Mouse (Mus musculus) testis, adult 2 months (tissue): ENCODE measurements around the gene Hint1. TPM values are rescaled to one million over a fixed set of nuclear protein-coding genes. Genes with fewer than 3 reads are reported as not detected.
"Not testable (repeated sequence)": the region's sequence is repeated elsewhere in the genome, so short reads cannot be mapped to it uniquely, and the experiment has no call there.

Source experiments
- H3K27ac ChIP-seq: fragments of 200-500 bp; 2 replicates; pipeline ENCODE4 v1.5.1; 2012; ENCODE audit warnings: low read depth, low read length; ENCODE audit not compliant: control insufficient read depth, insufficient read depth
- H3K27me3 ChIP-seq: fragments of 200-500 bp; 2 replicates; pipeline ENCODE4 v1.6.1; 2012; ENCODE audit warnings: mild to moderate bottlenecking, low read length, moderate library complexity; ENCODE audit not compliant: control insufficient read depth, insufficient read depth
- H3K36me3 ChIP-seq: fragments of 200-500 bp; 2 replicates; pipeline ENCODE4 v1.6.1; 2012; ENCODE audit warnings: mild to moderate bottlenecking, low read length; ENCODE audit not compliant: control insufficient read depth, insufficient read depth
- H3K4me1 ChIP-seq: fragments of 200-500 bp; 2 replicates; pipeline ENCODE4 v1.6.1; 2012; ENCODE audit warnings: low read length; ENCODE audit not compliant: control insufficient read depth, insufficient read depth
- H3K4me3 ChIP-seq: fragments of 200-500 bp; 2 replicates; pipeline ENCODE4 v1.5.1; 2012; ENCODE audit warnings: low read depth, mild to moderate bottlenecking, low read length, moderate library complexity, mixed read lengths; ENCODE audit not compliant: control insufficient read depth
- CTCF ChIP-seq: fragments of 200-500 bp; IDR thresholded peaks from 2 replicates; pipeline ENCODE4 v1.5.1; 2012; ENCODE audit warnings: low read depth, mild to moderate bottlenecking, inconsistent platforms, low read length, moderate library complexity; ENCODE audit not compliant: control insufficient read depth, insufficient read depth, insufficient replicate concordance
- POLR2A ChIP-seq: fragments of 200-500 bp; IDR thresholded peaks from 2 replicates; pipeline ENCODE4 v1.6.1; 2012; ENCODE audit warnings: low read depth, mild to moderate bottlenecking, inconsistent platforms, low read length, moderate library complexity; ENCODE audit not compliant: control insufficient read depth
- polyA plus RNA-seq: library from polyadenylated mRNA; depleted of rRNA; stranded (reverse); fragments of >200 nt; gene quantifications from 2 replicates; pipeline ENCODE4 v1.2.3, GENCODE M21; 2012

Hint1 gene
- polyA plus RNA-seq, 1 experiment, result 372 TPM

DNA sequence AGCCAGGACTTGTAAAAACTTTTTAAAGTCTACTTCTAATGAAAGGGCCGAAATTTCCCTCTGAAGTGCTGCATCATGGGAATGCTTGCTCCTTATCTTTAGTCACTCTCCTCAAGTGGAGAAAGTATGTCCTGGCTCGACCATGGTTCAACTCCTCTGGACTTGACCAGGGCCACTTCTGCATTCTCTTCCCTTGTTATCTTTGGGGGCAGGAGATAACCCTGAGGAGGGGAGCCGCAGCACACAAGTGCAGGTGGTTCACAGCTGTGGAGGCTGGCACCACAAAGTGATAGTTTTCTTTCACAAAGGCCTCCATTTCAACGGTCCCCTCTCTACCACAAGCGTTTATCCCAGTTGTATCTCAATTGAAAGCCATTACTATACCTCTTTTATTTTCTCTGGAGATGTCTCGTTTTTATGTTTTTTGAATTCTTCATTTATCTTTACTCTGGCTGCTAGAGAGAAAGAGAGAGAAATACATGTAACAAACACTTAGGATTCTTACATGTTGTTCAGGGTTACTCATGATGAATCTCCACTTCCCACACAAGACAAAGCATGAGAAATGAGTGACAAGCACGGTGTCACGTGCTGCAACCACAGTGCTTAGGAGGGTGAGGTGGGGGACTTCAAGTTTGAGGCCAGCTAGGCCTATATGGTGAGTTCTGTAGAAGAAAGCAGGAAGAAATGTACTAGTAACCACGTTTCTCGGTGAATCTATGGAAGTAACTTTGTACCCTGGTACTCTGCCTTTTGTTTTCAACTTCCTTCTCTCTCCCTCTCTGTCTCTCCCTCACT is 16.0 kb upstream of the Hint1 start:
- peaks cover 2% of the 10 kb centered on the region; the same call in 1 of the 2 replicates for H3K4me1 ChIP-seq
- H3K4me3 ChIP-seq, result no peak overlapping the region
- no peaks in the 10 kb centered on the region; the same call in 1 of the 2 replicates for H3K36me3 ChIP-seq
- TF ChIP-seq POLR2A (no peak), CTCF (no peak)
- no peak overlapping the region for H3K27ac ChIP-seq
- H3K27me3 ChIP-seq, result no peaks in the 10 kb centered on the region

DNA sequence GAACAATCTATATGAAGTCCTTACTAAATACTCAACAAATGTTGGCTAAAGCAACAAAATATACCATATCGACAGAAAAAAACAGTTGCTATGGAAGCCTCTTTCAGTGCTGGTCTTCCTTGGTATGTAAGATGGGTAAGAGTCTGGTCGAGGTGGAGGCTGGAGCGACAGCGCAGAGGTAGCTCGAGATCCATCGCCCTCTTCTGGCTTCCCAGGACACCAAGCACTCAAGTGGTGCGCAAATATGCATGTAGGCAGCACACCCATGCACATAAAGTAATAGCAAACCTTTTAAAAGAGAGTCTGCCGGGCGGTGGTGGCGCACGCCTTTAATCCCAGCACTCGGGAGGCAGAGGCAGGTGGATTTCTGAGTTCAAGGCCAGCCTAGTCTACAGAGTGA is 14.5 kb upstream of the Hint1 start:
- Histone ChIP-seq H3K4me1 (no peaks in the 10 kb centered on the region), H3K36me3 (no peaks in the 10 kb centered on the region; the same call in 1 of the 2 replicates), H3K27ac (no peak overlapping the region), H3K4me3 (no peak overlapping the region), H3K27me3 (no peaks in the 10 kb centered on the region)
- TF ChIP-seq CTCF, result no peak

DNA sequence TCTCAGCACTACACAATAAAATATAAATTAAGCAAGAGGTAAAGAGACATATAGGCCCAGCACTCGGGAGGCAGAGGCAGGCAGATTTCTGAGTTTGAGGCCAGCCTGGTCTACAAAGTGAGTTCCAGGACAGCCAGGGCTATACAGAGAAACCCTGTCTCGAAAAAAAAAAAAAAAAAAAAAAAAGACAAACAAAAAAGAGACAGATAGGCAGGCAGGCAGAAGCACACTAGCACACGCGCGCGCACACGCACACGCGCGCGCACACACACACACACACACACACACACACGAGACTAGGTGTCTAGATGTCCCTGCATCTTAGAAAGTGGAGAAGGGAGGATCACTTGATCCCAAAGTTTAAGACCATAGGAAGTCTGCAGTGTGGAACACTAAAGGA is 7.3 kb upstream of the Hint1 start:
- not testable (repeated sequence) for H3K4me1 ChIP-seq, H3K27ac ChIP-seq, H3K36me3 ChIP-seq, H3K27me3 ChIP-seq
- H3K4me3 ChIP-seq, result peak overlapping the region; percentile 75

DNA sequence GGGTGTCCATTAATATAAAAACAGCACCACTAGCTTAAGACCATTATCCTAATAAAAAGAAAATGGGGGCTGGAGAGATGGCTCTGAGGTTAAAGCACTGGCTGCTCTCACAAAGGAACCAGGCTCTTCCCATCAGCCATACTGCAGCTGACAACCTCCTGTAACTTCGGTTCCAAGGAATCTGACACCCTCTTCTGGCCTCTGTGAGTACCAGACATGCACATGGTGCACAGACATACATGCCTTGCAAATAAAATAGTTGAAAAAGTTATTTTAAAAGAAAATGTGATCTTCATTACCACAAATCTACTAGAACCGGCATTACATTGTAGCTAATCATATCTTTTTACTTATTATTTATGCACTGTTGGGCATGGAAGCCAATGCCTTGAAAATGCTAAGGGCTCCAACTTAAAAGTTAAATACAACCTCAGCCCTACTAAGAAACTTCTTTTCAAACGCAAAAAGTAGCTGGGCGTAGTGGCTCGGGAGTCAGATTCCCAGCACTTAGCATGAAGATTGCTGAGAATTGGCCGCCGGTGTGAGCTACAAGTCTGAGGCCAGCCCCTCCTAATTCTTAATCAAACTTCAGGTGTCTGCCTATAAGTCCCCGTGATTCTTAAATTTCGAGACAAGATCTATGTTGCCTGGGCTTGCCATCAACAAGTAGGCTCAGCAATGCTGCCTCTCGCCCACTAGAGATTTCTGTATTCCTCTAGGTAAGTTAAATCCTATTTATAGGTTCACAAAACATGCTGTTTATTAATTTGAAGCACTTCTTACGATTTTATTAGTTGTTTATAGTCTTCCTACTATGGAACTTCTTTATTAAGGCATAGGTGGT is 6.6 kb upstream of the Hint1 start:
- Histone ChIP-seq H3K4me1 (peaks cover 2% of the 10 kb centered on the region; the same call in 1 of the 2 replicates), H3K27ac (no peak overlapping the region; the same call in 1 of the 2 replicates), H3K27me3 (no peaks in the 10 kb centered on the region), H3K4me3 (peak overlapping the region; percentile 96), H3K36me3 (no peaks in the 10 kb centered on the region)
- TF ChIP-seq POLR2A, result no peak
- TF ChIP-seq CTCF, result no peak

DNA sequence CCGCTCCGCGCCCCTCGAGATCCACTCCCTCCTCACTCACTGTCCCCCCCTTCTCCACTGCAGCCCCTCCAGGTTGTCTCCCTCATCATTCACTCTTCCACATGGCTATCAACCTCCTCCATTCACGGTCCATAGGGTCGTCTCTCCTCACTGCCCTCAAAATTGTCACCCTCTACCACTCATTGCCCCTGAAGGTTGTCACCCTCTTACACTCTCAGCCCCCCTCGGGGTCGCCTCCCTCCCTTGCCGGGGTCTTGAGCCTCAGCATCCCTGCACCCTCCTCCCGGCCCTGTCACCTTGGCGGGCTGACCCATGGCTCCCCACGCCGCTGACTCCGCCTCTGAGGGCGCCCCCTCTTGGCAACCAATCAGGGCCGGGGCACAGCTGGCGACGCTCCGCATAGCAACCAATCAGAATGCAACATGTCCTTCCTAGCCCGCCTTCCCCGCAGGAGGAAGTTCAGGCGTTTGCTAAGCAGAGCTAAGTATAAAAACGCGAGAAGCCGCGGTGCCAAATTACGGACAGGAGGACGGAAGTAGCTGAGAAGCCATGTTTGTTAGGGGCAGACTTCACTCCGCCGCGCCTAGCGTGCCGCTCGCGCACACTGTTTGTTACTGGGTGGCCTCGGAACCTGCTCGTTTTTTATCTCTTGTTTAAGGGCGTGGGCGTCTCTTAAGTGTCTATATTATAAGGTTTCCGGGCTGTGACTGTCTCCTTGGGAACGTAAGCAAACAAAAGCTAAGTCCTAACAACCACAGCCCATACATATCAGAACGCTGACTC is 5.7 kb upstream of the Hint1 start, which contains the start of gene Lyrm7:
TSS of gene Lyrm7 (minus strand) at position 661 of the 783 bp plus-strand sequence.
- TF ChIP-seq POLR2A (peak; percentile 87), CTCF (0 out of 2 replicates have a peak, but pooled peaks have one; percentile 0)

DNA sequence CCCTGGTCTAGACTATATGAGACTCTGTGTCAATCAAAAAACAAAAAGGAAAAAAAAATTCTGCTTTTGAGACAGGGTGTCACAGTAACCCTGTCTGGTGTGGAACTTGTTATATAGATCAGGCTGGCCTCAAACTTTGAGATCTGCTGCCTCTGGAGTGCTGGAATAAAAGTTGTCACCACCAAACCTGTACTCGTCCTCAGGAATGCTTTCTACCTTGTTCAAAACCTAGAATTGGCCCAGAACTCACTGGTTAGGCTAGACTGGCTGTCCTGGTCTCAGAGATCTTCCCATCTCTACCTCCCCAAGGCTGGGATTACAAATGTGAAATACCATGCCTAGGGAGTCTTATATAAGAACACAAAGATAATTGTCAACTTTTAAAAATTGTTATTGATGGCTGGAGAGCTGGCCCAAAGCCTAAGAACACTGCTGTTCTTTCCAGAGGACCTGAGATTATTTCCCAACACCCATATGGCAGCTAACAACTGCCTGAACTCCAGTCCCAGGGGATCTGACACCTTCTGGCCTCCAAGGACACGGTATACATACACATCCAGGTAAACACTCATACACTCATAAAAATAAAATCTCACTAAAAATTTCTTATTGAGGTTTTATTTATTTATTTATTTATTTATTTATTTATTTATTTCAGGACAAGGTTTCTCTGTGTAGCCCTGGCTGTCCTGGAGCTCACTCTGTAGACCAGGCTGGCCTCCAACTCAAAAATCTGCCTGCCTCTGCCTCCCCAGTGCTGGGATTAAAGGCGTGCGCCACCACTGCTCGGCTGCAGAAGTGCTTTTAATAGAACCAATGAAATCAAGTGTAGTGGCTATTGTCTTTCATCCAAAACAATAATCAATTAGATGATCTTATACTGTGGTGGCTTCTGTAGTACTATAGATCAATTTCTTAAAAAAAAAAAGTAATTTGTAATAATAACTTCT is 4.4 kb upstream of the Hint1 start:
- H3K27ac ChIP-seq, result no peak overlapping the region

More for the DNA sequence above, 5.7 kb upstream of the Hint1 start, which contains the start of gene Lyrm7:
- Histone ChIP-seq H3K27me3 (no peaks in the 10 kb centered on the region), H3K27ac (peak within 1 kb of the TSS; percentile 93), H3K4me3 (peak within 1 kb of the TSS; percentile 96), H3K4me1 (peaks cover 2% of the 10 kb centered on the region; the same call in 1 of the 2 replicates), H3K36me3 (no peaks in the 10 kb centered on the region)

More for the DNA sequence above, 4.4 kb upstream of the Hint1 start:
- Histone ChIP-seq H3K4me3 (peak overlapping the region; percentile 44), H3K27me3 (no peaks in the 10 kb centered on the region), H3K36me3 (no peaks in the 10 kb centered on the region), H3K4me1 (peaks cover 4% of the 10 kb centered on the region; the same call in 1 of the 2 replicates)
- TF ChIP-seq CTCF, result no peak
- no peak for TF ChIP-seq POLR2A
